Mouse (Mus musculus): ENCODE data around the gene Gm27029.
"Not testable (repeated sequence)": the region's sequence is repeated elsewhere in the genome, so short reads cannot be mapped to it uniquely, and the experiment has no call there.

The Gm27029 gene

GRCm38 (mm10) chr11:101419610-101420009 lies 5.0 kb downstream of the Gm27029 start:
- DNase-seq (ENCODE audit: low spot score in 2 of 2), result no peak

- DNase-seq (ENCODE audit: low spot score in 2 of 2), result no peak
Observed at GRCm38 (mm10) chr11:101418991-101419390, 5.6 kb downstream of the Gm27029 start.

- peak; percentile 84 to 92 for DNase-seq (ENCODE audit: low spot score in 2 of 2)
Observed at GRCm38 (mm10) chr11:101417101-101417855, 7.3 kb downstream of the Gm27029 start, which contains the start of gene Aarsd1. Gene Aarsd1, minus strand, starts transcription at chr11:101417615.

GRCm38 (mm10) chr11:101416433-101417100 lies 8.0 kb downstream of the Gm27029 start:
- DNase-seq (ENCODE audit: low spot score in 2 of 2), result no peak

GRCm38 (mm10) chr11:101415306-101415705 lies 9.3 kb downstream of the Gm27029 start:
- no peak for DNase-seq (ENCODE audit: low spot score in 2 of 2)

- DNase-seq (ENCODE audit: low spot score in 2 of 2), result peak; percentile 44 to 82
Observed at GRCm38 (mm10) chr11:101395110-101395509, 29.5 kb downstream of the Gm27029 start.

- no peak for DNase-seq (ENCODE audit: low spot score in 2 of 2)
Observed at GRCm38 (mm10) chr11:101381817-101382216, 42.8 kb downstream of the Gm27029 start.

- no peak for DNase-seq (ENCODE audit: low spot score in 2 of 2)
Observed at GRCm38 (mm10) chr11:101378926-101379325, 45.7 kb downstream of the Gm27029 start.

- not testable (repeated sequence) for DNase-seq (ENCODE audit: low spot score in 2 of 2)
Observed at GRCm38 (mm10) chr11:101378196-101378595, 46.4 kb downstream of the Gm27029 start.

- DNase-seq (ENCODE audit: low spot score in 2 of 2), result no peak
Observed at GRCm38 (mm10) chr11:101374421-101374938, 50.1 kb downstream of the Gm27029 start.

- DNase-seq (ENCODE audit: low spot score in 2 of 2), result no peak
Observed at GRCm38 (mm10) chr11:101370141-101370540, 54.5 kb downstream of the Gm27029 start.

GRCm38 (mm10) chr11:101367326-101367935 lies 57.2 kb downstream of the Gm27029 start, which contains the start of gene G6pc:
Gene G6pc, plus strand, starts transcription at chr11:101367561.
- DNase-seq (ENCODE audit: low spot score in 2 of 2), result no peak

GRCm38 (mm10) chr11:101364531-101364931 lies 60.1 kb downstream of the Gm27029 start:
- no peak for DNase-seq (ENCODE audit: low spot score in 2 of 2)

- peak; percentile 22 to 38 for DNase-seq (ENCODE audit: low spot score in 2 of 2)
Observed at GRCm38 (mm10) chr11:101360651-101361113, 63.9 kb downstream of the Gm27029 start.

- DNase-seq (ENCODE audit: low spot score in 2 of 2), result no peak
Observed at GRCm38 (mm10) chr11:101359776-101360175, 64.8 kb downstream of the Gm27029 start.

- no peak for DNase-seq (ENCODE audit: low spot score in 2 of 2)
Observed at GRCm38 (mm10) chr11:101357505-101358182, 67.0 kb downstream of the Gm27029 start.
